Mouse (Mus musculus): ENCODE results near the gene Ghrhr.

Gene Ghrhr

DNA sequence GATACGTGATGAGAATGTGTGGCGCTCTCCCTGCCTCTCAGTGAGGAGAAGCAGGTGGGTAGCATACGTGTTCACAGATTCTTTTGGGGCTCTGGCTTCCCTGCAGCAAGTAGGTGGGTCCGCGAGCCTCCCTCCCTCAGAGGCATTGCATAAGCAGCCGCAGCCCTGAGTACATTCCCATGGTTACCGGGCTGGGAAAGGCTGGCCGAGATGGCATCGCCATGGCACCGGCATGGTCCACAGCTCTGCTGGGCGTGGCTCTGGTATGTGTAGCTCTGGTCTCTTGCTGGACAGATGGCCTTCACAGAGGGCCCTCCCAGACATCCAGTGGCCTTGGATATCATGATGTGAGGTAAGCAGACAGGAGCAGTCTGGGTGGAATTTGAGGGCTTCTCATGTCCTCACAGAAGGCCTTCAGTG is 20.5 kb downstream of the Ghrhr start:
- peak; percentile 87 for DNase-seq

DNA sequence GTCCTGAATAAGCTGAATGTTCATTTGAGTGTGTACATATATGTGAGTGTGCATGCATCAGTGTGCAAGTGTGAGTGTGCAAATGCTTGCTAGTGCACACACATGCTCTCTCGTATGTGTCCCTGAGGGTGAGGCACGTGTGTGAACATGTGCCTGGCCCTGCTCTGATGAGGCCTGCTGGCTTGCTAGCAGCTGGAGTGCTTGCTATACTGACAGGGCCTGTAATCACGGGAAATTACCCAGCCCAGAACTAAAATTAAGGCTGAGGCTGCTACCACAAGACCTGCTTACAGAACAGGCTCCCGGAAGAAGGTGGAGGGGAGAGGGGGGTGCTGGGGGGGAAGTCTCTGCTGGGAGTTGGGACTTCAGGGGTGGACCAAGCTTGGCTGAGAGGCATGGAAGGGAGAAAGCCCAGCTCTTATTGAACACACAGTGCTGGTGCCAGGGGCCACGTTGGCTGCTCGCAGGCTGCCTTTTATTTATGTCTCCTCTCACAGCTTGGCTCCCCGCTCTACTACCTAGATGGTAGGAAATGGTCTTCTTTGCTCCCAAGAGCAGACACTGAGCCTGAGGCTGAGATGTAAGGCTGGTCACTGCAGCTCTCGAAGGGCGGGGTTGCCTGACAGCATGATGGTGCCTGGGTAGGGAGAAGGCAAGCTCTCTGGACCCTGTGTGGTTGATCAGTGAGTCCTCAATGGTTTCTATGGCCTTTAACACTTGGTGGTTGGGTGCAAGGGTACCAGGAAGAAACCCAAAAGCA is 23.0 kb downstream of the Ghrhr start:
- peak; percentile 52 for DNase-seq

DNA sequence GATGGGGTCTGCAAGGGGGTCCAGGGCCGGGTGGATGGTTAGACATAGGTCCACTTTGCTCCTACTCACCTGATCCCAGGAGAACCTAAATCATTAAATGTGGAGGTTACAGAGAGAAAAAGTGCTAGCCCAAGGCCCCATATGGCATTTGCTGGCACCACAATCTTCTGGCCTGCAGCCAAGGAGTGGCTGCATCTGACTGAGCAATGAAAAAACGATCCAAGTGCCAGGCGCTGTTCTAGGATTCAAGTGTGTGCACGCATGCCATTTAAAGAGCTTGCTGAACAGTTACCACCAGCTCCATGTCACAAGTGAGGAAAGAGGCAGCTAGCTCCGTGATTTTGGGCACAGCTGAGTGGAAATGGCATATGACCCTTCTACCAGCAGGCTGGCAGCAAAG is 23.8 kb downstream of the Ghrhr start:
- DNase-seq: peak; percentile 97

DNA sequence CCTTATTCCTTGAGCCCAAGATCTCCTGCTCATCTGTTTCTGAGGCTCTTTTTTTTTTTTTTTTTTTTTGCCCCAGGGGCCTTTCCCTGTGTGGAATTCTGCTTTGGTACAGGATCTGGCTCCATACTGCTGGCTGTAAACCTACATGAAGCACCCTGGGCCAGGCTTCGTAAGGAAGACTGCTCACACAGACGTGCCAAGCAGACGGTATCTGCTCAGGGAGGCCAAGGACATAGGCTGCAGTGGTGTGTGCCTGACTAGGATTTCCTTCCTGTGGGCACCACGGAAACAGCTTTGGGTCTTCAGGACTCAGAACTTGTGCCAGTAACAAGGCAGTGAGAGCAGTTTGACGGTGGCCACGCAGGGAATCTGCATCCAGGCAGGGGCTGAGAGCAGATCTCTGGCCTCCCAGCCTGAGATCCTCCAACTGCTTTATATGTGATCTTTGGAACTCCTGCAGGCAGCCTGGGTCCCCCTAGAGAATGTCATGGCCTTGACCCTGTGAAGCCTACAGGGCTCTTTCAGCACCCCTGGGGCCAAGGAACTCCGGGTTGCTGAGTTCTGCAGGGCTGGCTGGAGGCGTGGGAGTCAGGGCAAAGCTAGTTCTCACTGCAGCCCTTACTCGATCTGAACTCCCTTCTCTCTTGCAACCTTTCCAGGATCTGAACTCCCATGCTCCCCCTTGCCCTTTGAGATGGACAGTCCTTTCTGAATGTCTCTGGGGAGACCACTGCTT is 26.1 kb downstream of the Ghrhr start:
- DNase-seq: no peak

DNA sequence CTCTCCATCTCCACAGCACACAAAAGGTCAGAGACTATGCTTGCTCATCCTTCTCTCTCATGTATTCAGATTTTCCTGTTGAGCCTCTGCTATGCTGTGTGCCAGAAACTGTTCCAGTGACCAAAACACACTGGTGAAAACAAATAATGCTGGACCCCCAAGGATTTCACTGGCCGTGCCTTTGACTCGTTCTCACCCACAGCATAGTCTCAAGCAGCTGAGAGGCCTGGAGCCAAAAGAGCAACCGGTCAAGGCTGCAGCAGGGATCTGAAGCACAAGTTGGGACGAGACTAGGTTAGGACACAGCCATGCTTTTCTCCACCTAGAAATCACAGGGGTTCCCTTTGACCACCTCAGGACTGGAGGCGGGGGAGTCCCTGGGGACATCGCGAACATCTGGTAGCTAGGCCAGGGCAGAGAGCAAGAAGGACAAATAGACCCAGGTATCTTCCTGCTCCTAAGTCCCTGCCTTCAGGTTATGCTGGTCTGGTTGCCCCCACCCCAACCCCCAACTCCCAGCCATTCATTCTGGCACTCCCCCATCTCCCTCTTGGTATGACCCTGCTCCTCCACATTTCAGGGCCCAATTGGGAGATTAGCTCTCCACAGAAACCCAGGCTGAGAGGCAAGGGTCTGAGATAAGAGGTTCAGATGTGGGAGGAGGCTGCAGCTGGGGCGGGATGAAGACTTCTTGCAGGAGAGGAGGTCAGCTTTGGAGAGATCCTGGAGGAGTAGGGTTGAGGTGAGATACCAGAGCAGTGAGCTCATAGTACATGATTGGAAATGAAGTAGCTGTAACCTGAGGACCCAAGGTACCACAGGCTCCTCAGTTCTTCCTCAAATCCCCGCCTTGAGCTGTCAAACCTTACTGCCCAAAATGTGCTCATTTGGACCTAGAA is 27.6 kb downstream of the Ghrhr start:
- DNase-seq: no peak

DNA sequence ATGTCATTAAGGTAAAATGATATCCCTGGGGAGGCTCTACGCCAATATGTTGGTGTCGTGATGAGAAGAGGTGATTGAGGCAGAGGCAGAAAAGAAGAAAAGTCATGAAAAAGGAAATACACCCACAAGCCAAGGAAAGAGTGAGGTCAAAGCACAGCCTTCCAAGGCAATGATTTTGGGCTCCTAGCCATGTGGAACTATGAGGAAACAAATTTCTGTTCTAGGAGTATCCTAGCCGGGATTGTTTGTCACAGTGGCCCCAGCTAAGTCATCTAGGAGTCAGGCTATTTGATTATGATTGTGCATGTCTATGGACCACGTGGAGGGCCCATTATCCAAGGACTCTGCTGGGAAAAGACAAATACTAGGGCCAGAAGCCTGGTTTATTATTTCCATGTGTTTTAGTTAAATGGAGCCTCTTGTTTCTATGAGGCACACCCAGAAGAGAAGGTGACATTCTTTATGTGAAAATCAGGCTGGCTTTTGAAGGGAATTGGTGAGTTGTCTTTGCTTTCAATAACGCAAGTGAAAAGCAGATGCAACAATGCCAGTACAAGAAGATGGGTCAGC is 28.4 kb downstream of the Ghrhr start:
- no peak for DNase-seq

DNA sequence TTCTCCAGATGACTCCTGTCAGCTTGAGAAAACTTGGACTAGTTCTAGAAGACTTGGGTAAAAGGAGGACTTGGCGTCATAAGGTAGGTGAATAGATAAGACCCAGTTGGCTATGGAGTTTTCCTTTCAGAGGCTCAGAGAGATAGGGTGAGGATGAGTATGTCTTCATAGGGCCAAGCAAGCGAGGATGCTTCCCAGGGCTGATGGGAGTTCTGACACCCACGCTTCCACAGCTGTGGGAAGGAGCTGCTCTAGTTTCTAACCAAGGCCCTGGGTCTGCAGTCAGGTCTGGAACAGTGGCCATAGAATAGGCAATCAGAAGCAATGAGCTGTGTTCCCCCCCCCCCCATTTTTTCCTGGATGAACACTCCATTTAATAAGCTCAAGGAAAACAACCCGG is 31.2 kb downstream of the Ghrhr start:
- DNase-seq: no peak

DNA sequence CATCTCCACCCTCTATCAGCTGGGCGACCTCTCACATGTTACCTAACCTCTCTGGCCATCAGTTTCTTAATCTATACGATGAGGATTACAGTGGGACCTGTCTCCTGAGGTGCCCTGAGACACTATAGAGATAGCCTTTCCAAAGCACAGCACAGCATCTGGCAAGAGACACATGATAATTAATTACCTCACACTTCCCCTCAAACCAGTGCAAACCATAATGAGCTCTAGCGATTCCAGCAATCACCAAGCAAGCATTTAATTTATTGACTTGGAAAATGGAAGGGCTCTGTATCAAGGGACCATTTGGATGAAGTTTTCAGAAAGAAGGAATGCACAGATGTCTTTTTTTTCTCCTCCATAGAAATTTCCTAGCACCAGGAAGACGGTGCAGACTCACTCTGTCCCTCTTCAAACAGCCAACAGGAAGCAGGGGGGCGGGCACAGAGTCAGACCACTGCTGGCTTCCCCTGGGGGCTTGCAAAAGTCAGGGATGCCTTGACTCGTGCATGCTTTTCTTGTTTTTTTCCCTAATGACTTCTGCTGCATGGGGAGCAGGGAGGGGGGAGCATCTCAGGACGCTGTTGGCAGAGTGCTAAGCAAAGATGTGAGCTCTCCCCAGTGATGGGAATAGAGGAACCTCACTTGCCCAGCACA is 34.2 kb downstream of the Ghrhr start:
- DNase-seq: no peak

DNA sequence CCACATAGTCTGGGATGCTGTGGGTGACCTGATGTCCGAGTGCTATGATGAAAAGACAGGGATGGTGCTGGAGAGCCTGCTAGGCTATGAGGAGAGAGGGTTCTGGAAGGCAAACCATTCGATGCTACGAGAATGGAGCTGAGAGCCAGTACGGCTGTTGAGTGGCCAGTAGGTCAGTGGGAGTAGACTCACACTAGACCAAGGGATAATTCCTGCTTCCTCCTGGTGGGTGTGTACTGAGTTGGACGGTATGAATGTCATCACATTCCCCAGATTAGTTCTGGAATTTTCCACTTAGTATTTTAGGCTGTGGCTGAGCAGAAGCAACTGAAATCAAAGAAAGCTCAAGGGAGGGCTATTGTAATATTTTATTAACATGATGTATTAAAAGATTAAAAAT is 34.9 kb downstream of the Ghrhr start:
- DNase-seq: no peak

DNA sequence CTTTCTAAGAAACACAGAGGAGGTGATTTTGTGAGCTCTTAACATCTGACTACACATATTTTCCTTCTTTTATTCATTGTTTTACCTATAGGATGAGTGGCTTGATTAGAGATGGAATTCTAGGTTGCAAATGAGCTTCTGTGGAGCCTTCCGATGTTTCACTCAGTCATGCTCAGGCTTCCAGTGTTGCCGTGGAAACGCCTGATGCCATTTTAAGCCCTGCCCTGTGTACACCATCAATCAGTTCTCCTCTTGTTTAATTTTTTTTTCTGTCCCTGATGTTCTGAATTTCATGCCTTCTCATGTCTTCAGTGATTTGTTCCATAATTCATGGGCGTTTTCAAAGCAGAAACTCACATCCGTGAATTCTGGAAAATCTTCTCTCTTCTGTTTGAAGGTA is 40.1 kb downstream of the Ghrhr start:
- no peak for DNase-seq

DNA sequence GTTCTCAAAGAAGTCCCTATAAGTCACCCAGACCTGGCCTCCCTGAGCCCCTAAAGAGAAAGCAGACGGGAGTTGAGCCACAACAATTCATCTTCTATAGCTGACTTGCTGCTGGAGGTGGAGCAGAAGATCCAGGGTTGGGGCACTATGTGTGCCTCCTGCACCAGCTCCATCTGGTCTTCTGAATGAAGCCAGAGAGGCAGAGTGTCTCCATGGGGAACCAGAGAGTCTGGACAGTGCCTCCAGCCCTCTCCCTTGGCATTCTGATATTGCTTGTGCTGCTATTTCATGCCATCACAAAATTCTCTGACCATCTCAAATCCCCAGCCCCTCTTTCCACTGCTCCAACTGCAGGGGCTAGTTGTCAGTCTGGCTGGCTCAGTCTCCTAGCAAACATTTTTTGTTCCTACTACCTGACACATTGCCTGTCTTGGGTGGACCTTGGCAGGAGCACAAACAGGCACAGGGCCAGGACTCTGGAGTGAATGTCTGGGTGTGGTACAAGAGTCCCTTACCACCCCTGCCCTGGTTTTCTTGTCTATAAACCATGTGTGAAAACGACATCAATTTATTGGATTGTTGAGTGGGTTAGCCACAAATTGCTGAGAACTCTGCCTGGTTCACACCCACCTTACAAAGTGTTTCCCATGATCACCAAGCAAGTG is 42.8 kb downstream of the Ghrhr start:
- peak; percentile 88 for DNase-seq

DNA sequence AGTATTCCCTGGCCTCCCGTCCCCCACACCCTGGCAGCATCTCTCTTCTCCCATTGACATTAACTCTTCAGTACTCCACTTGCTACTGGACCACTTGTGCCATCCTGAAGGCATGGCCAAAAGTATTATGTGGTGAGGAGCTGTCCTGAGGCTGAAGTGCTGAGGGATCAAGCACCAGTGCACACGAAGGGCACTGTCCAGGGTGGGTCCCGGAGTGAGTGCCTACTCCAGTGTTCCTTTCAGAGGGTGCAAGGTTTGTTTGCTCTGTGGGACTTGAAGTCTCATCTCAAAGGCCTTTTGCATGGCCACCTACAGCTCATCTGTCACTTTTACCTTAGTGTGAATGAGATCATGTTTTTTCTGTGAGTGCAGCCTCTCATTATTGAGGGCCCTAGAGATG is 44.3 kb downstream of the Ghrhr start:
- DNase-seq: no peak

DNA sequence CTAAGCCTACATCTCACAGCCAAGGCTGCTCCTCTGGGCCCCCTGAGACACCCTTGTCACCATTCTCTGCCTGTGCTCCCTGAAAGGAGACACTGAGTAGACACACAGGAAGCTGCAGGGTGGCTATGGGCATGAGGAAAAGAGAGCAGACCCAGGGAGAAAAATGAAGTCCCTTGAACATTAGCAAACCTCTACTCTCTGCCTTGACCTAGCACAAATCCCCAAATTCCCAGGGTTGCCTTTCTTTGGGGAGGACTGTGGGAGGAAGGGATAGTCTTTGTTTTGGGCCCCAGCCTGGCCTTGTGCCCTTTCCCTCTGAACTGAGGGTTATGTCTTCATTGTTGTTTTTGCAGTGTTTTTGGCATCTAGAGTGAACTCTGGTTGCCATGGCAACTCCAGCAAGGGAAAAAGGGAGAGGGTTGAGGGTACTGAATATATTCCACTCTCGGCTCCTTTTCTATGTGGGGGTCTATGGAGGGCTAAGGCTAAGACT is 44.8 kb downstream of the Ghrhr start:
- DNase-seq: no peak

DNA sequence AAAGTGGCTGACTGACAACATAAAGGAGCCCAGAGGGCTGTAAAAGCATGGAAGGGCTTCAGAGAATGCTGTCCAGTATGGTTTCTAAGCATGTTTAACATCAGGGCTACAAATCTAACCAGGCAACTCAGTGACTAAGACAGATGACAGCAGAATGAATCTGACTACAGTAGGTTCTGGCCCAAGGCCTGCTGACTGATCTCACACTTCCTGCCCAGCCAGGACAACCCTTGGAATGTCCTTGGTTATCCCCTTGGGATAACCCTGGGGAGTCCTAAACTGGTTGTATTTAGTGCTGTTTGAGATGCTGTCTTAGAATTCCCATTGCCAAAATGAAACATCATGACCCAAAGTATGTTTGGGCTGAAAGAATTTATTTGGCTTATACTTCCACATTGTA is 56.0 kb downstream of the Ghrhr start:
- no peak for DNase-seq

DNA sequence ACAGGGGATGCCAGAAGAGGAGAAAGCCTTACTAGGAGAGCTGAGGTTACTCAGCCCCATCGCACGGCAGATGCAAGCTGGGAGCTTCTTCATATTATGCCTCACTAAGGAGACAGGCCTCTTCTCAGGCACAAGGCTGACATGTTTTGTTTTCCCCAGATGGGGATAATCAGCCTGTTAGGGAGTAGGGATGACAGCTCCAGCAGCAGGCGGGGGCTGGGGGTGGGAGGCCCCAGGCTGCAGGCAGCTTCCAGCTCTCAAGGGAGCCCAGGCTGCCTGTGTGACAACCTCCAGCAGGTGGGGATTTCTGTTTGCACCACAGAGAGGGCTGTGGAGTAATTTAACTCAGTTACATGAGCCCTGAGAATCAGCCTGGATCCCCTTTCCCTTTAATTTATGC is 58.3 kb downstream of the Ghrhr start:
- DNase-seq: no peak

DNA sequence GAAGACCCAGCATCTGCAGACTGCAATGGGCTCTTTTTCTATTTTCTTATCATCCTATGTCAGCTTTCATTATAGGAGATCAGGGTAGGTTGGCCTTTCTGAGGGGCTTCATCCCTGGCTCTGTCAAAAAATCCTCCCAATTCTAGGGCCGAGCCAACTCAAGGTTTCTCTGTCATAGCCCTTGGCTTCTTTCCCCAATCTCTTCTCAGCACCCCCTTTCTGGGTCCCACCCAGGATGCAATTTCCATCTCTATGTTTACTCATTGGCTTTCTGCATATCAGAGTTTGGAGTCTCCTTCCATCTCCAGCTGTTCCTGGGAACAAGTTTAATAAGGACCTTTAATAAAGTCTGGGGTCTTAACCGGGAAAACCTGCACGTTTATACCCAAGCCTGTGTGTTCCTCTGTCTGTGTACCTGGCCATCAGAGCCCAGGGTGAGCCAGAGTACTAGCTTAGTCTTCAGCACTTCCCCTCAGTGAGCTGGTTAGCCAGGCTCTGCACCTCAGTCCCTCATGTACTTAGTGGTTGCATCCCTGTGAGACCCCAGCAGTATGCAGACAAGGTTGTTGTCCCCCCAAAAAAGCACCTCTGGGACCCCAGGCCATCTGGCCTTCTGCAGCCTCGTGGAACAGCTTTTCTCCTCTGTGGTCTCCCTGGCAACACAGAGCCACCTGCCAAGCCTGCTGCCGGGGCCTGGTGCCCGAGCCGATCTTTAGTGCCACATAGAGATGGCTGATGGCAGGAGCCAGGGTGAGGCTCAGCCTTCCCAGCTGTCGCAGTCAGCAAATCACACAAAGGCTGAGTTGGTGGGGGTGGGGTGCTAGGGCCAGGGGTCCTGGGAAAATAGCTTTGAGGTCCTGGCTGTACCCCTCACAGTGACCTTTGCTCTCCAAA is 59.4 kb downstream of the Ghrhr start:
- DNase-seq: peak; percentile 74

DNA sequence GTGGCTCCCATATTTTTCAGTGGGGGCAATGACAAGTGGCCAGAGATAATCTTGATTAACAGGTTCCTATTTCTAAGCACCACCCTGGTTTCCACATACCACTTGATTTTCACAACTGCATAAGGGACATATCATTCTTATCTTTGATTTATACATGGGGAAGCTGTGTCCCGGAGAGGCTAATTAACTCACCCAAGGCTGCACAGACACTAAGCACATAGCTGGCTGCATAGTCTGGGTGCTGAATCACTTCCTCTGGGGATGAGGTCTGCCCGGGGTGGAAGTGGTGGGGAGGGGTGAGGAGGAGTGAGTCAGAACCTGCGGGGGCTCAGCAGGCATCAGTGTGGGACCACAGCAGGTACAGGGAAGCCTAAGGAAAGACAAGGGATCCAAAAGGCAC is 61.8 kb downstream of the Ghrhr start:
- DNase-seq: no peak

All from cerebellum, adult 9-11 months (tissue).